Mouse (Mus musculus): ENCODE results near the gene Rpl27a.

DNA sequence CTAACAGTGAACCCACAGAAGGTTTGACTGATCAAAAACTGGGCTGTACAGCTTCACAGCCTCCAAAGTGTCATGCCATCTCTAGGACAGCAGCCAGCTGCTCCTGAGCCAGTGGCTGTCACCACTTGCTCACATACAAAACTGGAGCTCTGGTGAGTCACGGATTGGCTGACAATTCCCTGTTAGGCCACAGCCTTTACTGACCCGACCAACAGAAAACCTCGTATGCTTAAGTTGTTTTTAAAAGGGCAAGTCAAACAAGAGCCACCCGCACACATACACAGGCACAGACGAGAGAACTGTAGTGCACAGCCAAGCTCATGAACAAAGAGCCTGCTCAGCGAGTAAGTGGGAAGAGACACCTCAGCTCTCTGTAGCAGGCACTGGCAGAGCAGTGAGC, 40.6 kb downstream of the Rpl27a start:
- TF ChIP-seq GATA1 (IDR thresholded peaks at IDR 0.05; ENCODE audit: low read length) (no peak), TAL1 (IDR thresholded peaks at IDR 0.05; ENCODE audit: low read length) (no peak)
